Mouse (Mus musculus) lung, postnatal 10 days (tissue): ENCODE results near the gene Stx11.
A peak's percentile ranks its signal among the peaks of the same experiment; 100 is the strongest.

Source experiments
- DNase-seq: peaks from one replicate; pipeline ENCODE4 v3.0.0; 2021

The Stx11 gene

GRCm38 (mm10) chr10:12964151-12965075, at the start of gene Stx11:
Gene Stx11 (minus strand): TSS chr10:12964298.
- DNase-seq: peak; percentile 68

DNA sequence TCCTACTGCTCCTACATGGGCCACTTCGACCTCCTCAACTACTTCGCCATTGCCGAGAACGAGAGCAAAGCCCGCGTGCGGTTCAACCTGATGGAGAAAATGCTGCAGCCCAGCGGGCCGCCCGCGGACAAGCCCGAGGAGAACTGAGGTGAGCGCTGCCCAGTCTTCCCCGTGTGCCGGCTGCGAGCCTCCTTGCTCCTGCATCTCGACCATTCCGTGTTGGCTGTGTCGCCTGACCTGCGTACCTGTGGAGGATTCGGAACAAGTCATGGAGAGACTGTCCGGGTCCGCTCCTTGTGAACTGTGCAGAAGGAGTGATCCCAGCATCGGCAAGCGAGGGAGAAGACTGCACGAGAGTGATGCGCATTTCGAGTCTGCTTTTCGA, 44.6 kb upstream of the Stx11 start:
- DNase-seq: no peak

DNA sequence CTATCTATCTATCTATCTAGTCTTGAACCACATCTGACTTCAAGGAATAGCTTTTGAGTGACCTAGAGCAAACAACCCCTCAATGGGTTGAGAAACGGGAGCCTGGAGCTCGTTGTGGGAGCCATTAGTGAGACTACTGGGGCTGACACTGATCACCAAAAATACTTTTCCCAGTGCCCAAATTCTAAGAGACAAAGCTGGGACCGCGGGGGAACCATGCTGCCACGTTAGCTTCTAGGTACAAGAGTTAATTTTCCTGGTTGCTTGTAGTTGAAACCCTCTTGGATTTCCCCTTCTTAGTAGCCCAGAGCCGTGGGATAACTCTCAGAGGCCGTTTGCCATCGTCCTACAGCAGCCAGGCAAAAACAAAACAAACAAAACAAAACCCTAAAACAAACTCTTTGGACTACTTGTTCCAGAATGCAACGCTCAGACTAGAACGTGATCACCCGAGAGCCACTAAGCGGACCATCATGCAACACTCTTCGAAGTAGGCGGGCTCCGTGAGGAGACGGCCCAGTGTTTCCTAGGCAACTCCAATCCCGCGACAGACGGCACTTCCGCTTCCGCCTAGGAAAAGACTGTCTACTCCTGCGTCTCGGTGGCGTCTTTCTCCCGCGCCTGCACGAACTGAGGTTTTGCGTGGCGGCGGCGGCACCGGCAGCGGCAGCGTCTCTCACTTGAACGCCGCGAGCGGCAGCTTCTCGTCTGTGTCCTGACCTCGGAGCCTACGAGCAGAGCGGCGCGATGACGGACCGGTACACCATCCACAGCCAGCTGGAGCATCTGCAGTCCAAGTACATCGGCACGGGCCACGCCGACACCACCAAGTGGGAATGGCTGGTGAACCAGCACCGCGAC, 44.0 kb upstream of the Stx11 start:
- DNase-seq: peak; percentile 98

- no peak for DNase-seq
These were observed 40.9 kb upstream of the Stx11 start, which contains the start of gene Sf3b5 for GRCm38 (mm10) chr10:13005043-13005442. Gene Sf3b5 (plus strand): TSS chr10:13005343.

- DNase-seq: peak; percentile 91
These were observed 32.8 kb upstream of the Stx11 start for GRCm38 (mm10) chr10:12996736-12997477.

GRCm38 (mm10) chr10:12993411-12994039, 29.4 kb upstream of the Stx11 start:
- DNase-seq: no peak

DNA sequence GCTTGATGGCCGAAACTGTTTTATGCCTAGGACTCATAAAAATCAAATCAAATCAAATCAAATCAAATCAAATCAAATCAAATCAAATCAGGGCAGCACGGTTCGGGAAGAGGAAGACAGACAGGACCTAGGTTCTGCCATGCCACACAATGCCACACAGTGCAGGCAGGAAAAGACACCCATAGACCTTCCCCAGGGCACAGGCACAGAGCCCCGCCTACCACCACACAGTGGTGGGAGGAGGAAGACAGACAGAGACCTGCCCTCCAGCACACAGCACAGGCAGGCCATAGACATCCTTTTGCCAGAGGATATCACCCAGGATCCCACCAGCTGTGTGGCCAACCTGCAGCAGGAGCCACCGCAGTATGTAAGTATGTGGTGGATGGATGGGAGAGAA, 27.9 kb upstream of the Stx11 start:
- DNase-seq: no peak

GRCm38 (mm10) chr10:12986943-12987342, 22.8 kb upstream of the Stx11 start:
- no peak for DNase-seq

- no peak for DNase-seq
These were observed 22.4 kb upstream of the Stx11 start for GRCm38 (mm10) chr10:12986485-12986884.

GRCm38 (mm10) chr10:12985028-12985427, 20.9 kb upstream of the Stx11 start:
- DNase-seq: no peak

DNA sequence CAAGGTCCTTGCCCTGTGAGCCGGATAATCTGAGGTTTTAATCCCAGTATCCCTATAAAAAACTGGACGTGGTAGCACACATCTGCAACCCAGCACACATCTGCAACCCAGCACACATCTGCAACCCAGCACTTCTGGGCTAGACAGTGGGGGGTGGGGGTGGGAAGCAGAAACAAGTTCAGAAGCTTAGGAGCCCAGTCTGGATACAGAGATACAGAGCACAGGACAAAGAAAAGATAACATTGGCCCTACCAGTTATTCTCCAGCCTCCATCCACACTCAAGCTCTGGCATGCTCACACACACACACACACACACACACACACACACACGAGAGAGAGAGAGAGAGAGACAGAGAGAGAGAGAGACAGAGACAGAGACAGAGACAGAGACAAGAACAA, 19.4 kb upstream of the Stx11 start:
- DNase-seq: no peak

GRCm38 (mm10) chr10:12981071-12981470, 17.0 kb upstream of the Stx11 start:
- no peak for DNase-seq

DNA sequence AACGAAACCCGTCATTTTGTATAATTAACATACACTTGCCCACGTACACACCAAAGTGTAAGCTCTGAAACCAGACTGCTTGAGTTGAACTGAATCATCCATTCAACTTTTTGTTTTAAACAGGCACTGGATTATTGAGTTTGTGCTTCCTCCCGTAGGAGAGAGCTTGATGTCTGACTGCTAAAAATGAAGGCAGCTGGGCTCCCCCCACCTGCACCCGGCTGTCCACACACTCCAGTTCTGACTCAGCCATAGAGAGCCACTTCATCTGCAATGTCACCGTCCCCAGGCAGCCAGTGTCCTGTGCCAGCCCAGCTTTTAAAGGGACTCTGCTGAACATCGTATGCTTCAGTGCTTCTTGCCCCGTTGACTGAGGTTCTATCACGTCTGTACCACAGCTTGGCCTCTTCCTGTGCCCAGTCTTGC, 13.7 kb upstream of the Stx11 start:
- peak; percentile 18 for DNase-seq

DNA sequence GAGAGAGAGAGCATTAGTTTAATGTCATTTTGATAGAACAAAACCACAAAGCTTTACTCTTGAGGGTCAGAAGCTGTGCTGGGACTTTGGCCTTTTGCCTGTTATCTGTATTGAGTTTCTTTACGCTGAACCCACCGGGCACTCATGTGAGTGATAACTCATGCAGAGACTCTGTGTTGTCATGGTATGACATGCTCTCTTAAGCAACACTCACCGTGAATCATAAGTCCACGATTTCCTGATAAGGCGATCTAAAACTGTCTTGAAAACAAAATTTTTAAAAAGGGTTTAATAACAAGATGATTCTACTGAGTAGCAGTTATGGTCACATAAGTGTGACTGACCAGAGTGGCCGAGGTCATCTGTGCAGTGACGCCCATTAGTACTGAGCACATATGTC, 12.5 kb upstream of the Stx11 start:
- no peak for DNase-seq

DNA sequence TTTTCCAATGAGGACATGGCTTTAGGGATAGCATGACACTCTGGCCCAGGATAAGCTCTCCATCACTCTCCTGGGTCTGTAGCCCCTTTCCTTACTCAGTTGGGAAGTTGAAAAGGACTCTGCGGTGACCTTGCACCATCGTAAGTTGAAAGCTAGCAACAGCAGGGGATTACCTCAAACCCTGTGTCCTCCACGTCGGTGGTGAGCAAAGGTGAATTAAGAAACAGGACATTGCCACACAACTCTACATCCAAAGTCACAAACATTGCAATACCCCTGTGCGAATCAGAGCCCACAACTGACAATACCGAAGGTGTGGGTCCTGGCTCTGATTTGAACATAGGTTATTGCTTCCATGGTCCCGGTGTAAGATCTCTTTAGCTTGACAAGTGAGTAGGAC, 11.9 kb upstream of the Stx11 start:
- no peak for DNase-seq

- no peak for DNase-seq
These were observed 11.4 kb upstream of the Stx11 start for GRCm38 (mm10) chr10:12975461-12975860.

DNA sequence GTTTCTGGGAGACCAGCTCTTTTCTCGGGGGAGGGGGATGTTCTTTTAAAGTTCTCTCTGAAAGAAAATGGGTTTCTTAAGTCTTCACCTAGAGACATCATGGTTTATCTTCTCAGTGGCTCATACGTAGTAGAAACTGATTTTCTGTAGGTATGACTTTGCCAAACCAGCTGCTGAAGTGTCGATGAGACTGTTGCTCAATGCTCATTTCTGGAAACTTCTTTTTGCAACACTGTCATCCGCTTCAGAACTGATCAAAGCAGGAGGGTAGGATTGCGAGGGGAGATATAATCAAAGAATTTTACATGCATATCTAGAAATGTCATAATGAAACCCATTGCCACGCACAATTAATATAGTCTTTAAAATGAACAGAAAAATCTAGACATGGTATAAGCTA, 10.5 kb upstream of the Stx11 start:
- DNase-seq: no peak

GRCm38 (mm10) chr10:12965669-12966180, 1.6 kb upstream of the Stx11 start:
- no peak for DNase-seq

- no peak for DNase-seq
These were observed 543 bp downstream of the Stx11 start for GRCm38 (mm10) chr10:12963362-12964147.

GRCm38 (mm10) chr10:12962238-12962637, 1.9 kb downstream of the Stx11 start:
- DNase-seq: no peak

DNA sequence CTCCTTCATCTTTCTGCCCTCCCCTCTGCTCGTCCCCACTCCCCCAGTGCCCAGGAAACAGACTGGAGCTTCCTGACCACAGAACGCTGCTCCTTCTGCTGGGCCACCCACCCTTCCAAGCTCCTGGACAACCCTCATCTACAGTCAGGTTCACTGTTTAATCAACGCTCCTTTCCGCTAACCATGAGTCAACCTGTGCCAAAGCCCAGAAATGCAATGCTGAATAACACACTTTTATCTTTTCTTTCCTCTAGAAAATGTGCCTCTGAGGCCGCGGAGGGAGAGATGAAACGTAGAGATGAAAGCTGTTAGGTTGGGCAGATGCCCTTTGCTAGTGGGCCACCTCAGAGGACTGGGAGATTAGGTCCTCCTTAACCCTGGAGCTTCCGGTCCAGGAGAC, 2.6 kb downstream of the Stx11 start:
- no peak for DNase-seq
